Mouse (Mus musculus): ENCODE measurements around the gene Ang.

Gene Ang

DNA sequence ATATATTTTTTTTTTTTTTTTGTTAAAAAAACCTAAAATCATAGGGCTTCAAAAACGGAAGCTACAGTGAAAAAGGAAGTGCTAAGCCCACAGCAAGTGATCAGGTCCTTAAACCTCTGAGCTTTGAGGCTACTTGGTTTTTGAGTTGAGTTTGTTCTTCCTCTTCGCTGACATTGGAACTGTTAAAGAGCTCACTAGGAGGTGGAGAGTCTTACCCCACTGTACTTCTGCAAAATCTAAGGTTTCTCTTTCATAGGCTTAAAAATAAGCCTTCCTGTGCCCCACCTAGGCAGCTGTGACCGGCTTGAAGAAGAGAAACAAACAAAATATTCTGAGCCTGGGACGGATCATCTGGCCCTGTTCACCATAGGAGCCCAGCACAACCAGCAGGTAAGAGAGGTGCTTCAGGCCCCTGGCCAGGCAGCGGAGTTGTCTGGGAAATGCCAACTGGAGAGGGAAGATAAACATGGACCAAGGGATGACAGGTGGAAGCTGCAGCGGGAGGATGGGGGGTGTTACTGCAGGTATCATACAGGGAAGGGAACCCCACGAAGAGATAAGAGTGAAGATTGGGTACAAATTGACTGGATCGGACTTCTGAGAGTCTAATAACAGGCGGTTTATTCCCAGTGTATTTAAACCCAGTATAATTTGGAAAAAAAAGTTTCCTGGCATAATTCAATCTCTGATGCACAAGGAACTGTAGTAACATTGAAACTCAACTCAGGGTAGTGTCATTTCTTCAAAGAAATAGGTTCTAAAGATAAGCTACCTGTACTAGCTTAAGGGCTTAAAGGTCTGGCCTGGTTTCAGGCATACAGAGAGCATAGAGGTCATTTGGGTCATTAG, 38.0 kb downstream of the Ang start:
- peak; percentile 49 to 77 for DNase-seq (ENCODE audit: low spot score in 2 of 2)

GRCm38 (mm10) chr14:51129624-51129975, 38.6 kb downstream of the Ang start:
- peak in 1 of 2 experiments; percentile 62 for DNase-seq (ENCODE audit: low spot score in 2 of 2)

DNA sequence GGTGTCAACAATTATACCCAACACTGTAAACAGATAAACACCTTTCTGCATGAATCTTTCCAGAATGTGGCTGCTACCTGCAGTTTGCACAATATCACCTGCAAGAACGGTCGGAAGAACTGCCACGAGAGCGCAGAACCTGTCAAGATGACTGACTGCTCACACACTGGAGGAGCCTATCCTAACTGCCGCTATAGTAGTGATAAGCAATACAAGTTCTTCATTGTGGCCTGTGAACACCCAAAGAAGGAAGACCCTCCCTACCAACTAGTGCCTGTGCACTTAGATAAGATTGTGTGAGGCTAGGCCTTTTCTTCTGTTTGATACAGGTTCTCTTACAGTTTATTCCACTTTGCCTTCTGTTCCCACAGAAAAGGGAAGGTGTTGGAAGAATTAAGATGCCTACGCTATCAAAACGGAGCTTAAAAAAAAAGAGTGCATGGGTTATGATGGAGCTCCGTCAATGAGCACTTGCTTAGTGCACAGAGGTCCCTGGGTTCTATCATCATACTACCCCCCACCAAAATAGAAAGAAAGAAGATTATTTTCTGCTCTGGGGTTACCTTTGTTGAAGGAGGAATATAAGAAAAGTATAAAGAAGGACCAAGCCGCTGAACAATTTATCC, 39.5 kb downstream of the Ang start:
- DNase-seq (ENCODE audit: low spot score in 2 of 2): peak in 1 of 2 experiments; percentile 49

- peak in 1 of 2 experiments; percentile 62 for DNase-seq (ENCODE audit: low spot score in 2 of 2)
Measured at GRCm38 (mm10) chr14:51131086-51131815, 40.3 kb downstream of the Ang start.

- DNase-seq (ENCODE audit: low spot score in 2 of 2): peak in 1 of 2 experiments; percentile 59
Measured at GRCm38 (mm10) chr14:51132372-51132771, 41.4 kb downstream of the Ang start.

- peak in 1 of 2 experiments; percentile 7 for DNase-seq (ENCODE audit: low spot score in 2 of 2)
Measured at GRCm38 (mm10) chr14:51140342-51140741, 49.4 kb downstream of the Ang start.

DNA sequence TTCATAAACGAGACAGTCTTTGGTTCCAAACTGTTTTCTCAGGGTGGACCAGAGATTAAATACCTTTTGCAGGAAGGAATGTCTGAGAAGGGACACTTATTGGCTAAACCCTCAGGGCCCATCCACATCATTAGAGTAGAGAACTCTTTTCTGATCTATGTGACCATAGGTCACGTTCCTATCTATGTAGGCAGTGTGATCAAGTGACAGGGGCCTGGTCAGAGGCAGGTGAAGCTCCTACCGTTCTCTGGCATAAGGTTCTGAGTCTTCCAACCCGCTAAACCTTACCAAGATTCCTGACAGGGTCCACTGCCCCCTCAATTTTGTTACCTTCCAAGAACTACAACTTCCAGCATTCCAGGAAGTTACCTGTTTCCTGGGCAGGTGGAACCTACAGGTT, 51.2 kb downstream of the Ang start:
- DNase-seq (ENCODE audit: low spot score in 2 of 2): peak in 1 of 2 experiments; percentile 48

DNA sequence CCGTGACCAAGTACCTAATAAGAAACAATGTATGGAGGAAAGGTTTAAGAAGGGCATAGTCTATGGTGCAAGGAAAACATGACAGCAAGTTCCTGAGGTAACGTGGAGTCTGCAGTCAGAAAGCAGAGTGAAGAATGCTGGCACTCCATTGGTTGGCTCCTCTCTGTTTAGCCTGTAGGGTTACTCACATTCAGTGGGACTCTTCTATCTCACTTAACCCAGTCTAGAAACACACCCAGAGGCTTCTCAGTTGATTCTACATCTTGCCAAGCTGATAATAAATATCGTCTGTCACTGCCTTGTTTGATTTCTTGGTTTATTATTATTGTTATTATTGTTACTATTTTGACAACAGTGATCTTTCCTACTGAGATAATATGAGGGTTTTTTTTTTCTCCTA, 51.6 kb downstream of the Ang start:
- DNase-seq (ENCODE audit: low spot score in 2 of 2): no peak

- peak in 1 of 2 experiments; percentile 58 for DNase-seq (ENCODE audit: low spot score in 2 of 2)
Measured at GRCm38 (mm10) chr14:51143287-51143686, 52.3 kb downstream of the Ang start.

DNA sequence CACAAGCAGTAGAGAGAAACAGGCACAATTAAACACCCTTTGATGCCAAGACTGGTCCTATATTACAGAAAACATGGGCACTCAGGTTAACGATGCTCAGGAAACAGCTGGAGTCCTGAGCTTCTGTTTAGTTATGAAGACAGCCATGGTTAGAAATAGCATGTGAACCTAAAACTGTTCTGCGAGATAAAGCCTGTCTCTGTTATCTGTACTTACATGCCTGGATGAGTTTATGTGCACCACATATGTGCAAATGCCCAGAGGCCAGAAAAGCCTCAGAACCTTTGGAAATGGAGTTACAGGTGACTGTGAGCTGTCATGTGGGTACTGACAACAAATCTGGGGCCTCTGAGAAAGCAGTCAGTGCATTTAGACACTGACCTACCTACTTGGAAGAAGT, 53.0 kb downstream of the Ang start:
- peak in 1 of 2 experiments; percentile 63 for DNase-seq (ENCODE audit: low spot score in 2 of 2)

GRCm38 (mm10) chr14:51144451-51144850, 53.5 kb downstream of the Ang start:
- DNase-seq (ENCODE audit: low spot score in 2 of 2): peak in 1 of 2 experiments; percentile 52

DNA sequence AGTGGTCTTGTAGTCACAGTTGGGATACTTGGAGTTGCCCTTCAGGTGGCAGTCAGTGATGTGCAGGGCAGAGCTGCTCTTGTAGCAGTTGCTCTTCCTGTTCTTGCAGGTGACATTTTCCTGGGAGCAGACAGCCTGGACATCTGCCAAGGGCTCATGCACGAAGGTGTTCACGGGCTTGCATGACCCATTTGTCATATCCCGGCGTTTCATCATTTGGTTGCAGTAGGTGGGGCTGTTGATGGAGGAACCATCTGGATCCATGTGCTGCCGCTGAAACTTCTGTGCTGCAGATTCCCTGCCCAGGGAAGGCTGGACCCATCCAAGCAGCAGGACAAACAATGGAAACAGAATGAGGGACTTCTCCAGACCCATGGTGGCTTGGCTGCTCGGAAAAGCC, 54.6 kb downstream of the Ang start:
- DNase-seq (ENCODE audit: low spot score in 2 of 2): peak in 1 of 2 experiments; percentile 54

DNA sequence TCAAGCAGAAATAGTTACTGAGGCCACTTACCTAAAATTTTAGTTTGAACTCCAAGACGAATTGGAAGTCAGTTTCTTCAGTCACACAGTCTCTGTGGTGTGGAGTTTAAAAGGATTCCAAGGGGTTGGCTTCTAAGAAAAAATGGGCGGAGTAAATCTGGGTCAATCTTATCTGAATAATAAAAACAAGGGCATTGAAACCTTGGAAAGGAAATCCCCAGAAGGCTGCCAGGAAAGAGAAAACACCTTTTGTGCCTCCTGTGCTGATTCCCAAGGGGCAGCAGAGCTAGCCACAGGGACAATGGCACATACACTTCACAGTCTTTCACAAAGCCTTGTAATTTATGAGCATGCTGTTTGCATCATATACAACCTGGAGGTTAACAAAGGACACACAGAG, 55.7 kb downstream of the Ang start, which contains the start of gene Rnase1:
Gene Rnase1, minus strand, starts transcription at position 101 of the 400 bp plus-strand sequence.
- no peak for DNase-seq (ENCODE audit: low spot score in 2 of 2)

DNA sequence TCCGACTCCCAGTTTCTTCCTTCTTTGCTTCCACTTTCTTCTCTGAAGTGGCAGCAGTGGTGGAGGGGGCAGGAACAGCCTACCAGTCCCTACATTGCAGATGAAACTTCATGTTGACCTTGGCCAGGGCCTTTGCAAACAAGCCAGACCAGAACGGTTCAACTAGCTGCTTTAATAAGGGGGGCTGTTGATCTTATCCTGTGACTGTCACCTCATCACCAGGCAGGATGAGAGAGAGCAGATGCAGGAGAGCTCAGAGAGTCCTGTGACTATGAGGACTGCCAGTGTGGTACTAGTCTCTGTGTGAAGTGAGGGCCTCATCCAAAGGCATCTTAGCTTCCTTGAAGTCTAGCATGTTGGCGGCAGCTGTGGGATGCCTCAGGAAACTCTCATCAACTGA, 57.1 kb downstream of the Ang start:
- peak; percentile 7 to 51 for DNase-seq (ENCODE audit: low spot score in 2 of 2)

GRCm38 (mm10) chr14:51149164-51149563, 58.2 kb downstream of the Ang start:
- DNase-seq (ENCODE audit: low spot score in 2 of 2): peak; percentile 17 to 62

GRCm38 (mm10) chr14:51150206-51150831, 59.4 kb downstream of the Ang start:
- peak; percentile 13 to 56 for DNase-seq (ENCODE audit: low spot score in 2 of 2)

Data from spleen, postnatal 4 days (tissue).